Mouse (Mus musculus): ENCODE data around the gene Pitx3. TPM values are rescaled to one million over a fixed set of nuclear protein-coding genes. Genes with fewer than 3 reads are reported as not detected.
"Not testable (repeated sequence)": the region's sequence is repeated elsewhere in the genome, so short reads cannot be mapped to it uniquely, and the experiment has no call there.

Gene Pitx3
- polyA plus RNA-seq, 1 experiment from 2014 or later = 1.0 TPM

- H3K4me1 ChIP-seq (replicated peaks) = peaks cover 23% of the 10 kb centered on the region
- no peak for ATAC-seq (ENCODE audit: insufficient number of reproducible peaks, low FRiP score)
- peak within 1 kb of the TSS; percentile 26; the same call in 1 of the 2 replicates for H3K9ac ChIP-seq
- H3K9me3 ChIP-seq (replicated peaks) = no peaks in the 10 kb centered on the region
- H3K27ac ChIP-seq (ENCODE audit: poor library complexity, severe bottlenecking) = no peak within 1 kb of the TSS
- peak within 1 kb of the TSS; percentile 39 for H3K4me3 ChIP-seq
- H3K27me3 ChIP-seq (replicated peaks) = peaks cover 70% of the 10 kb centered on the region
- 4% methylated on average over 31 of the region's 31 CpGs for WGBS
- peak within 1 kb of the TSS; percentile 70 for H3K4me2 ChIP-seq
- H3K36me3 ChIP-seq = no peaks in the 10 kb centered on the region
These were observed 16.2 kb downstream of the Pitx3 start, which contains the start of gene Elovl3 for GRCm38 (mm10) chr19:46131694-46132525. TSS of gene Elovl3 (plus strand) at chr19:46131897.

- Histone ChIP-seq H3K27me3 (replicated peaks) (peaks cover 64% of the 10 kb centered on the region), H3K4me2 (peak overlapping the region; percentile 70), H3K27ac (ENCODE audit: poor library complexity, severe bottlenecking) (no peak overlapping the region), H3K4me3 (peak overlapping the region; percentile 39), H3K9ac (no peak overlapping the region), H3K9me3 (replicated peaks) (no peaks in the 10 kb centered on the region), H3K36me3 (no peaks in the 10 kb centered on the region), H3K4me1 (replicated peaks) (peaks cover 17% of the 10 kb centered on the region)
- 8% methylated on average over 6 of the region's 8 CpGs for WGBS
- ATAC-seq (ENCODE audit: insufficient number of reproducible peaks, low FRiP score) = no peak
These were observed 16.8 kb downstream of the Pitx3 start for GRCm38 (mm10) chr19:46131283-46131682.

GRCm38 (mm10) chr19:46129737-46130136 lies 18.4 kb downstream of the Pitx3 start:
- H3K4me3 ChIP-seq; H3K36me3 ChIP-seq; H3K9ac ChIP-seq; H3K4me1 ChIP-seq (replicated peaks); H3K27ac ChIP-seq (ENCODE audit: poor library complexity, severe bottlenecking); H3K9me3 ChIP-seq (replicated peaks); ATAC-seq (ENCODE audit: insufficient number of reproducible peaks, low FRiP score); H3K4me2 ChIP-seq: not testable (repeated sequence)
- 68% methylated on average over 6 of the region's 6 CpGs for WGBS
- H3K27me3 ChIP-seq (replicated peaks) = peaks cover 54% of the 10 kb centered on the region

GRCm38 (mm10) chr19:46126301-46126700 lies 21.8 kb downstream of the Pitx3 start:
- no peaks in the 10 kb centered on the region for H3K4me1 ChIP-seq (replicated peaks)
- H3K9ac ChIP-seq = no peak overlapping the region
- H3K36me3 ChIP-seq = no peaks in the 10 kb centered on the region
- no peaks in the 10 kb centered on the region for H3K9me3 ChIP-seq (replicated peaks)
- WGBS = 74% methylated on average over 4 of the region's 4 CpGs
- no peak overlapping the region for H3K4me2 ChIP-seq
- no peak overlapping the region for H3K4me3 ChIP-seq
- ATAC-seq (ENCODE audit: insufficient number of reproducible peaks, low FRiP score) = no peak
- peaks cover 19% of the 10 kb centered on the region for H3K27me3 ChIP-seq (replicated peaks)
- no peak overlapping the region for H3K27ac ChIP-seq (ENCODE audit: poor library complexity, severe bottlenecking)

GRCm38 (mm10) chr19:46124651-46125050 lies 23.5 kb downstream of the Pitx3 start:
- no peak overlapping the region for H3K27ac ChIP-seq (ENCODE audit: poor library complexity, severe bottlenecking)
- no peak overlapping the region for H3K4me2 ChIP-seq
- ATAC-seq (ENCODE audit: insufficient number of reproducible peaks, low FRiP score) = no peak
- no peaks in the 10 kb centered on the region for H3K36me3 ChIP-seq
- H3K9me3 ChIP-seq (replicated peaks) = no peaks in the 10 kb centered on the region
- H3K27me3 ChIP-seq (replicated peaks) = peaks cover 7% of the 10 kb centered on the region; the same call in 1 of the 2 replicates
- H3K4me3 ChIP-seq = no peak overlapping the region
- no peak overlapping the region for H3K9ac ChIP-seq
- no peaks in the 10 kb centered on the region for H3K4me1 ChIP-seq (replicated peaks)

- H3K4me1 ChIP-seq (replicated peaks) = no peaks in the 10 kb centered on the region
- H3K27me3 ChIP-seq (replicated peaks) = peaks cover 7% of the 10 kb centered on the region; the same call in 1 of the 2 replicates
- H3K27ac ChIP-seq (ENCODE audit: poor library complexity, severe bottlenecking) = no peak overlapping the region
- H3K9ac ChIP-seq = no peak overlapping the region
- no peaks in the 10 kb centered on the region for H3K36me3 ChIP-seq
- ATAC-seq (ENCODE audit: insufficient number of reproducible peaks, low FRiP score) = no peak
- no peak overlapping the region for H3K4me2 ChIP-seq
- 73% methylated on average over 3 of the region's 3 CpGs for WGBS
- H3K9me3 ChIP-seq (replicated peaks) = no peaks in the 10 kb centered on the region
- H3K4me3 ChIP-seq = no peak overlapping the region
These were observed 24.2 kb downstream of the Pitx3 start for GRCm38 (mm10) chr19:46123876-46124275.

GRCm38 (mm10) chr19:46120872-46121271 lies 27.3 kb downstream of the Pitx3 start:
- Histone ChIP-seq H3K9ac (no peak overlapping the region), H3K9me3 (replicated peaks) (no peaks in the 10 kb centered on the region), H3K27ac (ENCODE audit: poor library complexity, severe bottlenecking) (no peak overlapping the region), H3K4me3 (no peak overlapping the region), H3K4me1 (replicated peaks) (no peaks in the 10 kb centered on the region), H3K36me3 (no peaks in the 10 kb centered on the region), H3K27me3 (replicated peaks) (no peaks in the 10 kb centered on the region), H3K4me2 (no peak overlapping the region)
- 70% methylated on average over 6 of the region's 6 CpGs for WGBS
- ATAC-seq (ENCODE audit: insufficient number of reproducible peaks, low FRiP score) = no peak

GRCm38 (mm10) chr19:46119458-46119857 lies 28.7 kb downstream of the Pitx3 start:
- no peak for ATAC-seq (ENCODE audit: insufficient number of reproducible peaks, low FRiP score)
- no peak overlapping the region for H3K4me2 ChIP-seq
- H3K27me3 ChIP-seq (replicated peaks) = no peaks in the 10 kb centered on the region
- no peaks in the 10 kb centered on the region for H3K4me1 ChIP-seq (replicated peaks)
- 87% methylated on average over 3 of the region's 3 CpGs for WGBS
- H3K27ac ChIP-seq (ENCODE audit: poor library complexity, severe bottlenecking) = no peak overlapping the region
- H3K9ac ChIP-seq = no peak overlapping the region
- no peaks in the 10 kb centered on the region for H3K9me3 ChIP-seq (replicated peaks)
- H3K4me3 ChIP-seq = no peak overlapping the region
- no peaks in the 10 kb centered on the region for H3K36me3 ChIP-seq

GRCm38 (mm10) chr19:46114617-46115016 lies 33.5 kb downstream of the Pitx3 start:
- H3K9ac ChIP-seq = no peak overlapping the region
- no peaks in the 10 kb centered on the region for H3K4me1 ChIP-seq (replicated peaks)
- H3K4me2 ChIP-seq = no peak overlapping the region
- no peak overlapping the region for H3K4me3 ChIP-seq
- 67% methylated on average over 4 of the region's 4 CpGs for WGBS
- no peak overlapping the region for H3K27ac ChIP-seq (ENCODE audit: poor library complexity, severe bottlenecking)
- no peaks in the 10 kb centered on the region for H3K27me3 ChIP-seq (replicated peaks)
- ATAC-seq (ENCODE audit: insufficient number of reproducible peaks, low FRiP score) = no peak
- H3K9me3 ChIP-seq (replicated peaks) = no peaks in the 10 kb centered on the region
- H3K36me3 ChIP-seq = no peaks in the 10 kb centered on the region

- Histone ChIP-seq H3K4me1 (replicated peaks) (no peaks in the 10 kb centered on the region), H3K4me3 (no peak overlapping the region), H3K9ac (no peak overlapping the region), H3K36me3 (no peaks in the 10 kb centered on the region), H3K4me2 (no peak overlapping the region), H3K9me3 (replicated peaks) (no peaks in the 10 kb centered on the region), H3K27me3 (replicated peaks) (no peaks in the 10 kb centered on the region), H3K27ac (ENCODE audit: poor library complexity, severe bottlenecking) (no peak overlapping the region)
- 81% methylated on average over 5 of the region's 5 CpGs for WGBS
- no peak for ATAC-seq (ENCODE audit: insufficient number of reproducible peaks, low FRiP score)
These were observed 37.3 kb downstream of the Pitx3 start for GRCm38 (mm10) chr19:46110781-46111180.

- no peak overlapping the region for H3K4me2 ChIP-seq
- ATAC-seq (ENCODE audit: insufficient number of reproducible peaks, low FRiP score) = no peak
- no peak overlapping the region for H3K4me3 ChIP-seq
- WGBS = 84% methylated on average over 2 of the region's 2 CpGs
- H3K9me3 ChIP-seq (replicated peaks) = no peaks in the 10 kb centered on the region
- H3K9ac ChIP-seq = no peak overlapping the region
- H3K27me3 ChIP-seq (replicated peaks) = no peaks in the 10 kb centered on the region
- H3K4me1 ChIP-seq (replicated peaks) = no peaks in the 10 kb centered on the region
- H3K36me3 ChIP-seq = no peaks in the 10 kb centered on the region
- H3K27ac ChIP-seq (ENCODE audit: poor library complexity, severe bottlenecking) = no peak overlapping the region
These were observed 37.9 kb downstream of the Pitx3 start for GRCm38 (mm10) chr19:46110214-46110613.

GRCm38 (mm10) chr19:46104187-46104557 lies 44.0 kb downstream of the Pitx3 start:
- H3K4me1 ChIP-seq (replicated peaks) = no peaks in the 10 kb centered on the region
- 73% methylated on average over 2 of the region's 2 CpGs for WGBS
- no peak for ATAC-seq (ENCODE audit: insufficient number of reproducible peaks, low FRiP score)
- no peak overlapping the region for H3K4me3 ChIP-seq
- H3K9ac ChIP-seq = no peak overlapping the region
- H3K36me3 ChIP-seq = no peaks in the 10 kb centered on the region
- no peaks in the 10 kb centered on the region for H3K27me3 ChIP-seq (replicated peaks)
- no peak overlapping the region for H3K4me2 ChIP-seq
- H3K9me3 ChIP-seq (replicated peaks) = peaks cover 5% of the 10 kb centered on the region; the same call in 1 of the 2 replicates
- no peak overlapping the region for H3K27ac ChIP-seq (ENCODE audit: poor library complexity, severe bottlenecking)
